In genomic region chr2:69893145-69893544, GRCm38 (mm10) we compare ENCODE assay signal across 27 mouse cellular contexts. TPM values are rescaled to one million over a fixed set of nuclear protein-coding genes. Genes with fewer than 3 reads are reported as not detected.
DNase-seq lines count a peak whose midpoint lies in the region; ATAC-seq and TF ChIP-seq lines count a peak whose summit lies in the region.
"Had no signal": no experiment of that assay in that cellular context is flagged by ENCODE, and none has a peak within 500 bp of the region (broad histone marks: within the 10 kb centered on the region; RNA-seq: fewer than 3 reads in every experiment).

No protein-coding gene starts in this region.

- DNase-seq in heart, adult 11 months: peak; percentile 36
- no peak for DNase-seq in heart, adult 2 months
- no peak for DNase-seq in ES-E14 (ENCODE audit: low read depth, low spot score)
- peak; percentile 77 for DNase-seq in ZHBTc4 (ENCODE audit: low read depth, low spot score)
- no peak for DNase-seq in left cerebral cortex, postnatal 36 days (ENCODE audit: low spot score in 2 of 2)
- DNase-seq: adrenal gland, adult 2 months; adrenal gland, postnatal 10 days; adrenal gland, postnatal 25 days; B cell, adult 2 months; cerebellum, adult 11 months; cerebellum, adult 18-20 months; cerebellum, adult 8-10 months; cerebellum, adult 9-11 months; cerebellum, postnatal 14 days; cerebellum, postnatal 36 days; embryo, embryonic 11 days had no signal

- no peaks in the 10 kb centered on the region for H3K27me3 ChIP-seq in heart, adult 2 months (ENCODE audit: control insufficient read depth, insufficient read depth, low read length)
- H3K27me3 ChIP-seq in ES-Bruce4 (ENCODE audit: control insufficient read depth, insufficient read depth, low read length, poor library complexity, severe bottlenecking): no peaks in the 10 kb centered on the region
- no peaks in the 10 kb centered on the region for H3K27me3 ChIP-seq in hindbrain, embryonic 13.5 days
- H3K27me3 ChIP-seq: CH12.LX; embryonic facial prominence, embryonic 13.5 days; embryonic facial prominence, embryonic 15.5 days; forebrain, embryonic 12.5 days had no signal

- H3K4me3 ChIP-seq in heart, adult 2 months: no peak overlapping the region
- H3K4me3 ChIP-seq in ES-Bruce4 (ENCODE audit: low read depth, low read length): no peak overlapping the region
- no peak overlapping the region for H3K4me3 ChIP-seq in ES-E14 (ENCODE audit: insufficient read depth in 1 of 2, low read depth in 1 of 2, low read length in 2 of 2, poor library complexity in 1 of 2, severe bottlenecking in 1 of 2)
- no peak overlapping the region for H3K4me3 ChIP-seq in hindbrain, embryonic 13.5 days
- H3K4me3 ChIP-seq: embryonic facial prominence, embryonic 13.5 days; embryonic facial prominence, embryonic 15.5 days; erythroblast, embryonic 14.5 days; forebrain, embryonic 10.5 days; forebrain, embryonic 12.5 days had no signal

- in situ Hi-C loops in ES-E14 (cut with MboI; ENCODE audit: low sequenced_read_pairs in 2 of 2, unreplicated experiment in 2 of 2): no loop called here

- H3K27ac ChIP-seq in heart, adult 2 months: no peak overlapping the region
- peak overlapping the region; percentile 81 for H3K27ac ChIP-seq in ES-Bruce4 (ENCODE audit: insufficient read depth, low read length)
- peak overlapping the region; percentile 76; the same call in 1 of the 2 replicates for H3K27ac ChIP-seq in ES-E14 (ENCODE audit: insufficient read depth, low read depth, low read length, poor library complexity, severe bottlenecking)
- no peak overlapping the region for H3K27ac ChIP-seq in hindbrain, embryonic 13.5 days
- H3K27ac ChIP-seq: embryonic facial prominence, embryonic 13.5 days; embryonic facial prominence, embryonic 15.5 days; forebrain, embryonic 10.5 days; forebrain, embryonic 12.5 days had no signal

- WGBS in heart, adult 2 months: 52% methylated on average over 1 of the region's 1 CpGs
- WGBS in hindbrain, embryonic 13.5 days: 83% methylated on average over 1 of the region's 1 CpGs

- peaks cover 3% of the 10 kb centered on the region; the same call in 1 of the 2 replicates for H3K79me2 ChIP-seq in heart, adult 2 months (replicated peaks; ENCODE audit: control insufficient read depth, insufficient read depth, low read length)

- no peak for TF ChIP-seq CTCF in heart, adult 2 months (IDR thresholded peaks at IDR 0.05)
- TF ChIP-seq CTCF in ES-Bruce4 (IDR thresholded peaks at IDR 0.05; ENCODE audit: low read depth, low read length): no peak

- H3K9ac ChIP-seq in heart, adult 2 months (ENCODE audit: low read depth, low read length): no peak overlapping the region
- H3K9ac ChIP-seq in ES-Bruce4 (ENCODE audit: low read depth, poor library complexity, severe bottlenecking) (no peak overlapping the region), ES-E14 (ENCODE audit: insufficient read depth, low read depth, low read length, poor library complexity, severe bottlenecking) (no peak overlapping the region)
- H3K9ac ChIP-seq in hindbrain, embryonic 13.5 days: no peak overlapping the region
- H3K9ac ChIP-seq: embryonic facial prominence, embryonic 13.5 days; embryonic facial prominence, embryonic 15.5 days; forebrain, embryonic 12.5 days had no signal

- no peak for TF ChIP-seq EP300 in heart, adult 2 months (IDR thresholded peaks at IDR 0.05; ENCODE audit: insufficient read depth, low read depth, low read length)
- peak; percentile 93 for TF ChIP-seq EP300 in ES-Bruce4 (IDR thresholded peaks at IDR 0.05; ENCODE audit: insufficient read depth, low read depth, low read length)

- ATAC-seq in hindbrain, embryonic 13.5 days (ENCODE audit: low FRiP score): no peak
- ATAC-seq: CD4-positive, CD25-positive, alpha-beta regulatory T cell, adult 4 months; forebrain, embryonic 14.5 days; forebrain, embryonic 16.5 days had no signal

- H3K4me2 ChIP-seq in hindbrain, embryonic 13.5 days: no peak overlapping the region
- H3K4me2 ChIP-seq: embryonic facial prominence, embryonic 13.5 days; embryonic facial prominence, embryonic 15.5 days; forebrain, embryonic 12.5 days had no signal

- H3K9me3 ChIP-seq in ES-Bruce4 (replicated peaks; ENCODE audit: control insufficient read depth, insufficient read depth, low read length, poor library complexity, severe bottlenecking) (no peaks in the 10 kb centered on the region), ES-E14 (ENCODE audit: control insufficient read depth, insufficient read depth, low read depth, low read length) (no peaks in the 10 kb centered on the region)
- H3K9me3 ChIP-seq in hindbrain, embryonic 13.5 days: no peaks in the 10 kb centered on the region
- H3K9me3 ChIP-seq: embryonic facial prominence, embryonic 13.5 days; embryonic facial prominence, embryonic 15.5 days; forebrain, embryonic 10.5 days; forebrain, embryonic 12.5 days had no signal

- intact Hi-C loops in heart, adult 2 months (cut with DNase I): no loop called here
- intact Hi-C loops in left cerebral cortex, postnatal 36 days (cut with DNase I): no loop called here

- peaks cover 1% of the 10 kb centered on the region; the same call in 1 of the 2 replicates for H3K4me1 ChIP-seq in heart, adult 2 months (ENCODE audit: control insufficient read depth, insufficient read depth, low read length)
- H3K4me1 ChIP-seq in ES-Bruce4 (ENCODE audit: control insufficient read depth, insufficient read depth, low read length): peaks cover 1% of the 10 kb centered on the region
- H3K4me1 ChIP-seq in ES-E14 (ENCODE audit: control insufficient read depth in 2 of 2, insufficient read depth in 2 of 2, low read length in 2 of 2, poor library complexity in 1 of 2): peaks cover 10 to 33% of the 10 kb centered on the region in 2 experiments
- H3K4me1 ChIP-seq in hindbrain, embryonic 13.5 days (replicated peaks): peaks cover 2% of the 10 kb centered on the region; the same call in 1 of the 2 replicates
- H3K4me1 ChIP-seq: embryonic facial prominence, embryonic 15.5 days had no signal

- no peak for TF ChIP-seq POLR2A in heart, adult 2 months (IDR thresholded peaks at IDR 0.05; ENCODE audit: insufficient read depth, low read depth, low read length)
- no peak for TF ChIP-seq POLR2A in ES-Bruce4 (IDR thresholded peaks at IDR 0.05; ENCODE audit: insufficient read depth, low read length)

- no peaks in the 10 kb centered on the region for H3K36me3 ChIP-seq in heart, adult 2 months (ENCODE audit: control insufficient read depth, insufficient read depth, low read length)
- no peaks in the 10 kb centered on the region for H3K36me3 ChIP-seq in ES-Bruce4 (ENCODE audit: control insufficient read depth, insufficient read depth, low read length, poor library complexity, severe bottlenecking)
- no peaks in the 10 kb centered on the region for H3K36me3 ChIP-seq in ES-E14 (ENCODE audit: control insufficient read depth, insufficient read depth, low read length, poor library complexity, severe bottlenecking)
- H3K36me3 ChIP-seq in hindbrain, embryonic 13.5 days: no peaks in the 10 kb centered on the region
- H3K36me3 ChIP-seq: embryonic facial prominence, embryonic 13.5 days; embryonic facial prominence, embryonic 15.5 days; forebrain, embryonic 10.5 days; forebrain, embryonic 12.5 days had no signal

TF ChIP-seq in ES-E14, 5 proteins besides CTCF, POLR2A, EP300 and RAD21:
- no peak for TF ChIP-seq HCFC1 (IDR thresholded peaks at IDR 0.05; ENCODE audit: borderline replicate concordance, insufficient read depth, low read length)
- TF ChIP-seq MAFK (IDR thresholded peaks at IDR 0.05; ENCODE audit: insufficient read depth, low read depth, low read length): no peak
- TF ChIP-seq ZNF384 (IDR thresholded peaks at IDR 0.05; ENCODE audit: low read depth, low read length): peak; percentile 12; the same call in 1 of the 2 replicates
- TF ChIP-seq ZC3H11A (IDR thresholded peaks at IDR 0.05; ENCODE audit: borderline replicate concordance, low read depth, low read length): no peak
- no peak for TF ChIP-seq CHD2 (IDR thresholded peaks at IDR 0.05; ENCODE audit: low read depth, low read length)

RNA-seq across cellular contexts. Expression of gene Ubr3, which starts 3.9 kb away (rescaled TPM):
- 100 to 1,000 TPM; 112 to 117 TPM for total RNA-seq in heart, adult 2 months (2021)
- polyA plus RNA-seq in heart, adult 2 months (2012; rRNA removed): 26.0 and 50.8 TPM in 2 replicates
- polyA plus RNA-seq in ES-Bruce4 (2011; ENCODE audit: insufficient read depth, insufficient read length, low read depth, missing spikeins): 59.0 and 65.6 TPM in 2 replicates
- total RNA-seq in ES-E14 (2012; rRNA removed): 64.3 and 64.6 TPM in 2 replicates
- polyA plus RNA-seq in hindbrain, embryonic 13.5 days (2015; fragmentation: Nextera tagmentation; extraction: Ambion mirVana): 15.1 and 15.8 TPM in 2 replicates
- 100 to 1,000 TPM; 132 to 159 TPM for total RNA-seq in left cerebral cortex, postnatal 36 days (2021)

RNA-seq across cellular contexts. Expression of gene Mettl5, which starts 7.7 kb away (rescaled TPM):
- total RNA-seq in heart, adult 2 months (2021): 10 to 100 TPM; 20.4 to 24.9 TPM
- 5.5 and 7.2 TPM in 2 replicates for polyA plus RNA-seq in heart, adult 2 months (2012; rRNA removed)
- polyA plus RNA-seq in ES-Bruce4 (2011; ENCODE audit: insufficient read depth, insufficient read length, low read depth, missing spikeins): 53.2 and 54.5 TPM in 2 replicates
- total RNA-seq in ES-E14 (2012; rRNA removed): 31.6 and 43.0 TPM in 2 replicates
- polyA plus RNA-seq in hindbrain, embryonic 13.5 days (2015; fragmentation: Nextera tagmentation; extraction: Ambion mirVana): 28.5 and 30.4 TPM in 2 replicates
- 10 to 100 TPM; 11.4 to 12.8 TPM for total RNA-seq in left cerebral cortex, postnatal 36 days (2021)

RNA-seq across cellular contexts. Expression of gene Ssb, which starts 31.8 kb away (rescaled TPM):
- total RNA-seq in heart, adult 2 months (2021): 10 to 100 TPM; 58.4 to 64.0 TPM
- polyA plus RNA-seq in heart, adult 2 months (2012; rRNA removed): 4.3 and 10.7 TPM in 2 replicates
- 393 and 460 TPM in 2 replicates for polyA plus RNA-seq in ES-Bruce4 (2011; ENCODE audit: insufficient read depth, insufficient read length, low read depth, missing spikeins)
- total RNA-seq in ES-E14 (2012; rRNA removed): 118 and 191 TPM in 2 replicates
- polyA plus RNA-seq in hindbrain, embryonic 13.5 days (2015; fragmentation: Nextera tagmentation; extraction: Ambion mirVana): 335 and 355 TPM in 2 replicates
- total RNA-seq in left cerebral cortex, postnatal 36 days (2021): 100 to 1,000 TPM; 111 to 126 TPM

Comparison
In these comparisons a context has a peak if more than half of its experiments do, and no peak if none do; other contexts are left out.
1. DNase-seq: peak in heart, adult 11 months (single experiment) and ZHBTc4 (single experiment); none in heart, adult 2 months (0 of 2), ES-E14 (single experiment) and left cerebral cortex, postnatal 36 days (0 of 2).
2. H3K27ac ChIP-seq: peak in ES-Bruce4 (single experiment) and ES-E14 (single experiment); none in heart, adult 2 months (single experiment) and hindbrain, embryonic 13.5 days (single experiment).